ENCODE assay signal across 16 mouse cellular contexts in the genomic region with DNA sequence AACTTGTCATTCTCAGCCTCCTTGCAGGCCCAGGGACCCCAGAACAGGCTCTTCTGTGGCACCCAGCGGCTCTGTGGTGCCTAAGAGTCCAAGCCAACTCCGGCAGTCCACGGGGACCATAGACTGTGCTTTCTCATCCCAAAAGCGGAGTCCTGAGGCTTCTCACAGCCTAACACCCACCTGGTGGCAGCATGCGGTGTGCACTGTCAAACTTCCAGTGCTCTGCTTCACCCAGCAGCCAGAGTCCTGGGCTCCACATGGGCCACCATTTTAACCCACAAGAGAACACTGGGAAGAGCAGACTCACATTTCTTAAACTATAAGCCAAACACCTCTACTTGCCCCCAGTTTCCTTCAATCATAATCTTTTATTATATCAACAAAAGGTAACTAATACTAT.
"Had no signal": no experiment of that assay in that cellular context is flagged by ENCODE, and none has a peak within 500 bp of the region (broad histone marks: within the 10 kb centered on the region; RNA-seq: fewer than 3 reads in every experiment).

No protein-coding gene starts in this region.

- H3K9me3 ChIP-seq: limb, embryonic 12.5 days; liver, embryonic 13.5 days; lung, embryonic 15.5 days; midbrain, embryonic 13.5 days; neural tube, embryonic 15.5 days had no signal

- H3K4me2 ChIP-seq: limb, embryonic 12.5 days; liver, embryonic 13.5 days; lung, embryonic 15.5 days; midbrain, embryonic 13.5 days; neural tube, embryonic 15.5 days had no signal

- ATAC-seq: liver, postnatal 0 days; midbrain, embryonic 13.5 days had no signal

- H3K4me1 ChIP-seq: limb, embryonic 12.5 days; liver, embryonic 13.5 days; lung, embryonic 15.5 days; midbrain, embryonic 13.5 days had no signal

- H3K27me3 ChIP-seq: limb, embryonic 12.5 days; liver, embryonic 13.5 days; lung, embryonic 15.5 days; midbrain, embryonic 13.5 days; neural tube, embryonic 15.5 days had no signal

- H3K27ac ChIP-seq: limb, embryonic 12.5 days; liver, embryonic 13.5 days; lung, embryonic 15.5 days; macrophage; midbrain, embryonic 13.5 days; neural tube, embryonic 15.5 days had no signal

- H3K36me3 ChIP-seq: limb, embryonic 12.5 days; liver, embryonic 13.5 days; lung, embryonic 15.5 days; midbrain, embryonic 13.5 days; neural tube, embryonic 15.5 days had no signal

- H3K4me3 ChIP-seq: limb, embryonic 12.5 days; liver, embryonic 13.5 days; lung, embryonic 15.5 days; midbrain, embryonic 13.5 days; myocyte; neural tube, embryonic 15.5 days had no signal

- DNase-seq: kidney, adult 18-20 months; kidney, postnatal 10 days; layer of hippocampus, adult 9-11 months; layer of hippocampus, postnatal 36 days; liver; liver, embryonic 13.5 days; liver, postnatal 0 days; lung, postnatal 14 days; right cerebral cortex, adult 18-20 months; right cerebral cortex, postnatal 25 days had no signal

- H3K9ac ChIP-seq: limb, embryonic 12.5 days; liver, embryonic 13.5 days; liver, postnatal 0 days; lung, embryonic 15.5 days; midbrain, embryonic 13.5 days; neural tube, embryonic 15.5 days had no signal
